Mouse (Mus musculus) layer of hippocampus, postnatal 25 days (tissue): Measurements from ENCODE around the gene Zdhhc21. TPM values are rescaled to one million over a fixed set of nuclear protein-coding genes. Genes with fewer than 3 reads are reported as not detected.

Experiments
- DNase-seq, 2 experiments: peaks; one replicate each; pipeline ENCODE4 v3.0.0; 2022; ENCODE audit warnings: mixed read lengths in 2 of 2, low spot score in 1 of 2; ENCODE audit errors: extremely low spot score in 1 of 2
- total RNA-seq, 2 experiments: library from RNA; stranded (reverse); gene quantifications; 2 replicates each; pipeline ENCODE4 v1.2.3; 2021

Gene Zdhhc21
- total RNA-seq, 2 experiments from 2014 or later = 40.4 to 41.0 TPM

- no peak for DNase-seq
Observed at GRCm38 (mm10) chr4:82792906-82793580, 66.7 kb downstream of the Zdhhc21 start.

GRCm38 (mm10) chr4:82765513-82766216, 94.1 kb downstream of the Zdhhc21 start:
- no peak for DNase-seq

- no peak for DNase-seq
Observed at GRCm38 (mm10) chr4:82763586-82763985, 96.2 kb downstream of the Zdhhc21 start.

DNA sequence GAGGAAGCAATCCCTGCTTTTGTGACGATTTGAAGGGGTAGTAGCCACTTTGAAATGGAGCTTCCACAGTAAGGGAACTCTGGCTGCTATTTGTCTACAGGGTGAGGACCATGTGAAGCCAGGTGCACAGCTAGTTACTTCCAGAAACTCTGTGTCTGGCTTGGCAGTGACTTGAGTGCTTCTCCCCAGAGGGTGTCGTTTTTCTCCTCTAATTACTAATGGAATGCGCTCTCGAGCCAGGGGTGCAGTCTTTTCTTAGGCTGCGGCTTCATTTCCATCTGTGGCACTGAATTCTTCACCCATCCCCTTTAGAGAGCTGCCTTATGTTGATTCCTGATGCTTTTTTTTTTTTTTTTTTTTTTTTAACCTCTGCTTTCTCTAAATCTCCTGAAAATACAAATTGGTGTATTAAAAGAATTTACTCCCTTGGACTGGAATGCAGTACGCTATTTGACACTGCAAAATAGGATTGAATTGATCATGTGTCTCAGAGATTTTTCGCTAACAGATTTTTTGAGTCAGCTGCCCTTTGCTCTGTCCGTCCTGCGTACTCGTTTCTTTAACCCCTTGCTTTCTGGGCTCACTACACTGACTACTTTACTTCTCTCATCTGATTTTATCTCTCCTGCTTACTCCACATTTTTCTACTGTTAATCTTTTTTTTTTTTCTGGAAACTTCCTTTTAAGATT, 97.2 kb downstream of the Zdhhc21 start:
- no peak for DNase-seq

DNA sequence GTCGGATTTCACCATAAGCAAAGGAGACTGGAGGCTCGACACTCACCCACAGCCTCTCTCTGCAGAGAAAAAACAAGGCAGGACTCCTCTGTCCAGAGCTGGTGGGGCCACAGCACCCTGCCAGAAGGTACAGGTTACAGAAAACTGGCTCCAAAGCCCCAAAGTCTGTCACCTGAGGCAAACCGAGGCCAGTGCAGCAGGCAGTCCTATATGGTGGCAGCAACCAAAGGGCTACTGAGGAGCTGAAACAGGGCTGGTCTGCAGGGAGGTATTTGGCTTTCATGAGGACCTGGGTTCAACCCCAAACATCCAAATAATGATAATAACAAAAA, 103.5 kb downstream of the Zdhhc21 start:
- no peak for DNase-seq

GRCm38 (mm10) chr4:82755616-82756294, 104.0 kb downstream of the Zdhhc21 start:
- no peak for DNase-seq

Other genes with a start within 250 kb of the Zdhhc21 start
- 100 to 1,000 TPM; 163 to 199 TPM for gene Nfib, start 154.2 kb downstream of the Zdhhc21 start, total RNA-seq
- not detected for gene Cer1, start 25.2 kb upstream of the Zdhhc21 start, total RNA-seq
- 1 to 10 TPM; 2.2 to 3.5 TPM for gene Frem1, start 192.4 kb upstream of the Zdhhc21 start, total RNA-seq